Mouse (Mus musculus) forebrain, embryonic 12.5 days (tissue): ENCODE measurements around the gene Cacng4. TPM values are rescaled to one million over a fixed set of nuclear protein-coding genes. Genes with fewer than 3 reads are reported as not detected.

Experiments
- ATAC-seq: fragments of 200-750 bp; cut with Nextera tagmentation; 2 replicates; pipeline ENCODE4 v1.8.0; 2017; ENCODE audit warnings: moderate TSS enrichment; ENCODE audit not compliant: low FRiP score
- H3K27ac ChIP-seq: fragments of 300-500 bp; sonication (generic); 2 replicates; pipeline ENCODE4 v1.5.1; 2016; ENCODE audit warnings: mild to moderate bottlenecking
- H3K27me3 ChIP-seq: fragments of 300-500 bp; sonication (generic); 2 replicates; pipeline ENCODE4 v1.6.1; 2016; ENCODE audit warnings: mild to moderate bottlenecking
- H3K36me3 ChIP-seq: fragments of 300-500 bp; sonication (generic); replicated peaks from 2 replicates; pipeline ENCODE4 v1.6.1; 2016; ENCODE audit warnings: mild to moderate bottlenecking
- H3K4me1 ChIP-seq: fragments of 300-500 bp; sonication (generic); 2 replicates; pipeline ENCODE4 v1.6.1; 2016
- H3K4me2 ChIP-seq: fragments of 300-500 bp; sonication (generic); 2 replicates; pipeline ENCODE4 v1.6.1; 2016; ENCODE audit warnings: mild to moderate bottlenecking, moderate library complexity
- H3K4me3 ChIP-seq: fragments of 300-500 bp; sonication (generic); replicated peaks from 2 replicates; pipeline ENCODE4 v1.5.1; 2016; ENCODE audit warnings: mild to moderate bottlenecking
- H3K9ac ChIP-seq: fragments of 300-500 bp; sonication (generic); 2 replicates; pipeline ENCODE4 v1.6.1; 2016; ENCODE audit warnings: mild to moderate bottlenecking
- H3K9me3 ChIP-seq: fragments of 300-500 bp; sonication (generic); 2 replicates; pipeline ENCODE4 v1.6.1; 2016
- WGBS: fragments of 180-500 bp; shearing (Covaris S2); methylation state at CpG from one replicate; pipeline ENCODE4 v1.1.7; 2016; 5-methylcytosine and 5-hydroxymethylcytosine counted together
- polyA plus RNA-seq: library from polyadenylated mRNA; unstranded; fragments of >200 nt; fragmentation: Nextera tagmentation; extraction: Ambion mirVana; gene quantifications from 2 replicates; pipeline ENCODE4 v1.2.1, GENCODE M21; 2016

The Cacng4 gene
- polyA plus RNA-seq, 1 experiment from 2014 or later = 22.8 TPM

GRCm38 (mm10) chr11:107705476-107706074, 88.8 kb downstream of the Cacng4 start:
- Histone ChIP-seq H3K27me3 (peaks cover 13% of the 10 kb centered on the region), H3K4me3 (no peak overlapping the region), H3K9me3 (no peaks in the 10 kb centered on the region), H3K4me2 (no peak overlapping the region), H3K36me3 (no peaks in the 10 kb centered on the region), H3K9ac (no peak overlapping the region), H3K4me1 (peaks cover 32% of the 10 kb centered on the region), H3K27ac (no peak overlapping the region)
- WGBS = 71% methylated on average over 11 of the region's 11 CpGs
- ATAC-seq = no peak

- Histone ChIP-seq H3K9ac (no peak overlapping the region), H3K27me3 (peaks cover 13% of the 10 kb centered on the region), H3K4me3 (no peak overlapping the region), H3K4me2 (no peak overlapping the region), H3K36me3 (no peaks in the 10 kb centered on the region), H3K4me1 (peaks cover 32% of the 10 kb centered on the region), H3K9me3 (no peaks in the 10 kb centered on the region), H3K27ac (no peak overlapping the region)
- 76% methylated on average over 6 of the region's 6 CpGs for WGBS
- ATAC-seq = 0 out of 2 replicates have a peak, but pooled peaks have one; percentile 36
Observed at GRCm38 (mm10) chr11:107705060-107705459, 89.3 kb downstream of the Cacng4 start.

DNA sequence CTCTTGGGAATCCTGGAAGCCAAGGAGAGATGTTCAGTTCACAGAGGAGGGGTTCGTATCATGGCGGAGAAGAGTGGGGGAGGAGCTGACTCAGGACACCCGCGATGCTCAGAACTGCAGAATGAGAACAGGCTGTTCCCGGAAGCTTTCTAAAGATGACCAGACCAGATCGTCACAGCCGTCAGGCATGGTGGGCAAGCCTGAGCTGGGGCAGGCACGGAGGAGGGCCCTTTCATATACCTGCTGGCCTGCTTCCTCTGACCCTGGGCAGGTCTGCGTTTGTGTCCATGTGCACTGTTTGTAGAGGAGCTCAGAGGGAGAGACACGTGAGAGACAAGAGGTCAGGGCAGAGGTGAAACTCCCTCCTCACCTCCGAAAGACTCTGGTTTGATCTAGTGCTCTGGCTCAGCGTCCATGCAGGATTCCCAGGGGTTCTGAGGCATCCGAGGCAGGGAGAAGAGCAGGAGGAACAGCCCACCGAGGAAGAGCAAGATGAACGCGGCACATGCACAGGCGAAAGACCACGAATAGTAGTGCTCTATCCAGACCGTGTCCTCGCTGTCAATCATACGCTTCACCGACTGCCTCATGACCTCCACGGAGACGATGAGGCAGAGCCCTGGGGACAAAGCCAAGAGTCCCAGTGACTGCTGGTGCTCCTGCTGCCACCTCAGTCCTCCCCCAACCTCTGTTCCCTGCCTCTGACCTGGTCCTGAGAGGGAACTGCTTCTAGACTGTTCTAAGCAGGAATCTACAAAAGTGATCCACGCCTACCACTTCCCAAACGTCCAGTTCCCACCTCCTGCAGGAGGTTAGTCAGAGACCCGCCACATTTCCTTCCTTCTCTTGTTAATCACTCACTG, 90.9 kb downstream of the Cacng4 start:
- no peak overlapping the region for H3K27ac ChIP-seq
- peaks cover 29% of the 10 kb centered on the region for H3K4me1 ChIP-seq
- peaks cover 13% of the 10 kb centered on the region for H3K27me3 ChIP-seq
- WGBS = 58% methylated on average over 27 of the region's 27 CpGs
- H3K9ac ChIP-seq = no peak overlapping the region
- H3K36me3 ChIP-seq = no peaks in the 10 kb centered on the region
- no peak for ATAC-seq
- H3K4me2 ChIP-seq = no peak overlapping the region
- no peak overlapping the region for H3K4me3 ChIP-seq
- H3K9me3 ChIP-seq = no peaks in the 10 kb centered on the region

DNA sequence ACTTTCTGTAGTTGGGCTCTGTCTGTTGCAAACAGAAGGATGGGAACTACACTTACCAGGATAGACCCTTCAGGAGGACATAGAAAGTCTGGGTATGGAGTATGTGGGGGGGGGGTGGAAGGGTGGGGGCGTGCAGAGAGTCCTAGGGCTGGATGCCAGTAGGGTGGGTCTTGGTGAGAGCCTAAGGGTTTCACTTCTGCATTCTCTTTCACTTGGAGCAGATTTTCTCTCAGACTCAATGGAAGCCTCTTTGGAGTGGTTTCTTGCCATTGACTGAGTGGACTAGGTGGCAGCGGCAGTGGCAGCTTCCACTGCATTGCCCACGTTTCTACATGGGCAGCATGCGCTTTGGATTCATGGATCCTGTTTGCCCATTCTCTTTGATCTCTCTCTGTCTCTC, 94.4 kb downstream of the Cacng4 start:
- peaks cover 10% of the 10 kb centered on the region for H3K27me3 ChIP-seq
- no peak for ATAC-seq
- no peaks in the 10 kb centered on the region for H3K36me3 ChIP-seq
- no peak overlapping the region for H3K27ac ChIP-seq
- no peak overlapping the region for H3K9ac ChIP-seq
- H3K4me1 ChIP-seq = peaks cover 14% of the 10 kb centered on the region
- H3K4me2 ChIP-seq = no peak overlapping the region
- no peaks in the 10 kb centered on the region for H3K9me3 ChIP-seq
- WGBS = 95% methylated on average over 4 of the region's 4 CpGs
- H3K4me3 ChIP-seq = no peak overlapping the region

DNA sequence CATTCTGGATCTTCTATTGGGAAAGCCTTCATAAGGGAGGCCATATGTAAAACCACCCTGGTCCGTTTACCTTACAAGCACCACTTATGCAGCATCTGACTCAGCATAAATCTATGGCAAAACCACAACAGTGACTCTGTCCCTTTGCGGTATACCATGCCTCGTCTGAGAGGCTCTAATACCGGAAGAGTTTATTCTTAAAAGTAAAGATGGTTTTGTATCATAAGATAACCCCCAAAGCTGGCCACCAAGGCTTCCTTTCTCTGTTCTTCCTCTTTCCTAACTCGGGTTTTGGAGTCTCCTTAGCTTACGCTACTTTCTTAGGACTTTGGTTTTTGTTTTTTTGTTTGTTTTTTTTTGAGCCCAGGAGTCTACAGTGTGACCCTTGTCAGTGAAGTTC, 101.0 kb downstream of the Cacng4 start:
- H3K9me3 ChIP-seq = no peaks in the 10 kb centered on the region
- H3K27me3 ChIP-seq = no peaks in the 10 kb centered on the region
- 85% methylated on average over 6 of the region's 6 CpGs for WGBS
- H3K9ac ChIP-seq = no peak overlapping the region
- no peak overlapping the region for H3K4me3 ChIP-seq
- no peak overlapping the region for H3K27ac ChIP-seq
- peaks cover 7% of the 10 kb centered on the region for H3K36me3 ChIP-seq
- H3K4me1 ChIP-seq = no peaks in the 10 kb centered on the region; the same call in 1 of the 2 replicates
- no peak overlapping the region for H3K4me2 ChIP-seq
- ATAC-seq = no peak

DNA sequence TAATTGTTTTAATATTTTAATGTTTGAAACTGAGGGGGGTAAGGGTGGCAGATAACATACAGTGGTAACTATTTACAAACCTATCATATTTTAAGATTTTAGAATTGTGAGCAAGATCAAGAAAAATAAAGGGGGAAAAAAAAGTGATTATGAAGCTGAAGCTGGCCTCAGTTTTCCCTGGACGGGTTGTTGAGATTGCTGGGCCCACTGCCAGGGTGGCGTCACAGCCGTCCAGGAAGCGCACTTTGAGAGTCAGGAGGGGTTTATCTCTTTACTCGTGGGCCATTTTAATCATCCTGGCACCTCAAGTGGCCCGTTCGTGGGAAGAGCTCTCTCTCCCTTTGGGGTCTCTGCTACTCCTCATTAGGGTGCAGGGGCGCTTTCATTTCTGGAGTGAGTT, 102.8 kb downstream of the Cacng4 start:
- H3K36me3 ChIP-seq = peaks cover 11% of the 10 kb centered on the region
- no peak overlapping the region for H3K27ac ChIP-seq
- 71% methylated on average over 8 of the region's 8 CpGs for WGBS
- no peaks in the 10 kb centered on the region for H3K27me3 ChIP-seq
- no peak overlapping the region for H3K4me3 ChIP-seq
- no peak overlapping the region for H3K9ac ChIP-seq
- H3K4me1 ChIP-seq = no peaks in the 10 kb centered on the region; the same call in 1 of the 2 replicates
- no peak for ATAC-seq
- no peak overlapping the region for H3K4me2 ChIP-seq
- H3K9me3 ChIP-seq = no peaks in the 10 kb centered on the region

DNA sequence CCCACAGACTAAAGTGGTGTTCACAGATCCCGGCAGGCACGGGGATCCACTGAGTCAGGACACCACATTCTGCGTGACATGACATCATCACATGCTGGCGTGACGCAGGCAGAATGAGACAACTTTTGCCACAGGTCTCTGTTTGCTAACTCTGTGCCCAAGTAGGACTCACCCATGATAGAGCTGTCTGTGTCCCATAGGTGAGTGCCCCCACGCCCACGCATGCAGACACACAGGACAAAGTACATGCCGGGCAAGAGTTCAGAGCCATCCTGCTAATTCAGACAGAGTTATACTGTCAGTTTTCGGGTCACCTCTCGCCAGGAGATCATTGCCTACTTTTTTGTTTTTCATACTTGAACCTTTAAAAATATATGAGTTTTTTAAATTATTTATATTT, 105.9 kb downstream of the Cacng4 start:
- Histone ChIP-seq H3K9ac (no peak overlapping the region), H3K36me3 (peaks cover 28% of the 10 kb centered on the region), H3K27me3 (no peaks in the 10 kb centered on the region), H3K4me1 (peaks cover 10% of the 10 kb centered on the region), H3K4me3 (no peak overlapping the region), H3K9me3 (no peaks in the 10 kb centered on the region), H3K27ac (no peak overlapping the region), H3K4me2 (no peak overlapping the region)
- 95% methylated on average over 10 of the region's 10 CpGs for WGBS
- no peak for ATAC-seq

DNA sequence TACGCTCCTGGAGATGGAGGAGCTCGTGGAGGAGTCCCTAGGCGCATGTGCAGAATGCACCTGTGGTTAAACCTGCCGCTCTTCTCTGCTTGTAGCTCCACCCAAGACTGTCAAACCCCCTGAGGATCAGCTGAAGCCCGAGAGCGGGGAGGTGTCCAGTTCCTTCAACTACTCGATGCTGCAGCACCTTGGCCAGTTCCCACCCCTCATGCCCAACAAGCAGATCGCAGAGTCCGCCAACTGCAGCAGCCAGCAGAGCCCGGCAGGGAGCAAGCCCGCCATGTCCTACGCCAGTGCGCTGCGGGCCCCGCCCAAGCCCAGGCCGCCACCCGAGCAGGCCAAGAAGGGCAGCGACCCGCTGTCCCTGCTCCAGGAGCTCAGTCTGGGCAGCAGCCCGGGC, 108.1 kb downstream of the Cacng4 start:
- H3K9me3 ChIP-seq = no peaks in the 10 kb centered on the region
- H3K4me1 ChIP-seq = peaks cover 30% of the 10 kb centered on the region
- no peak overlapping the region for H3K4me3 ChIP-seq
- no peak overlapping the region for H3K27ac ChIP-seq
- H3K4me2 ChIP-seq = no peak overlapping the region
- H3K9ac ChIP-seq = no peak overlapping the region
- WGBS = 85% methylated on average over 20 of the region's 20 CpGs
- ATAC-seq = no peak
- H3K27me3 ChIP-seq = no peaks in the 10 kb centered on the region
- H3K36me3 ChIP-seq = peaks cover 28% of the 10 kb centered on the region

GRCm38 (mm10) chr11:107683544-107684465, 110.6 kb downstream of the Cacng4 start:
- Histone ChIP-seq H3K4me2 (no peak overlapping the region; the same call in 1 of the 2 replicates), H3K27me3 (no peaks in the 10 kb centered on the region), H3K36me3 (peaks cover 27% of the 10 kb centered on the region), H3K27ac (peak overlapping the region; percentile 32; the same call in 1 of the 2 replicates), H3K9me3 (no peaks in the 10 kb centered on the region), H3K9ac (no peak overlapping the region), H3K4me1 (peaks cover 30% of the 10 kb centered on the region), H3K4me3 (no peak overlapping the region)
- no peak for ATAC-seq
- WGBS = 44% methylated on average over 19 of the region's 19 CpGs

DNA sequence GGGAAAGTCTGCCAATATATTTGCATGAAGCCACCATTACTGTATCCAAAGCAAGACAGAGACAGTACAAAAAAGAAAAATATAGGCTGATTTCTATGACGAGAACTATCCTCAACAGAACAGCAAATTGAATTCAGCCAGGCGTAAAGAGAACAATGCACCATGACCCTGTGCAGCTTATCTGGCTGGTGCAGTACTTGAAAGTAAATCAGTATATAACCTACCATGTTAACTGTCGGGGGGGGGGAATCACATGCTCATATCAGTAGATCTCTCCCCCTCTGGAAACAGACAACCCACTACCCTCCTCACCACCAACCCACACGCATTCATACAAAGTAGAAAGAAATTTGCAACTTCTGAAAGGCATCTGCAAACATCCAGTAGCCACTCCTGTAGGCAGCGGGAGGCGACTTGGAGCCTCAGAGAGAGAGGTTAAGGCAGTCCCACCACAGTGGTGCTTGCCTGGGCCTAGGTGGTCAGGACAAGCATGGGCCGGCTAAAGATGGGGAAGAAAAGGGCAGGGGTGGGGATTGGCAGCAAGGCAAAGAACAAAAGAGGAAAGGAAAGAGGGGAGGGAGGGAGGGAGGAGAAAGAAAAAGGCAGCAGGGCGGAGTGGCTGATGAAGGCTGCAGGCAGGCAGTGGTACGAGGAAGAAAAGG, 111.5 kb downstream of the Cacng4 start:
- Histone ChIP-seq H3K4me3 (no peak overlapping the region), H3K27me3 (no peaks in the 10 kb centered on the region), H3K36me3 (peaks cover 21% of the 10 kb centered on the region), H3K9me3 (no peaks in the 10 kb centered on the region), H3K4me1 (peaks cover 30% of the 10 kb centered on the region), H3K27ac (peak overlapping the region; percentile 32; the same call in 1 of the 2 replicates), H3K4me2 (no peak overlapping the region; the same call in 1 of the 2 replicates), H3K9ac (peak overlapping the region; percentile 12; the same call in 1 of the 2 replicates)
- 32% methylated on average over 9 of the region's 9 CpGs for WGBS
- ATAC-seq = peak; percentile 39; the same call in 1 of the 2 replicates
